Mouse (Mus musculus) lung, postnatal 4 days (tissue): ENCODE data around the gene Mark4.
A peak's percentile ranks its signal among the peaks of the same experiment; 100 is the strongest.

Experiments used
- DNase-seq, 2 experiments: peaks; one replicate each; pipeline ENCODE4 v3.0.0; 2021

Mark4 gene

DNA sequence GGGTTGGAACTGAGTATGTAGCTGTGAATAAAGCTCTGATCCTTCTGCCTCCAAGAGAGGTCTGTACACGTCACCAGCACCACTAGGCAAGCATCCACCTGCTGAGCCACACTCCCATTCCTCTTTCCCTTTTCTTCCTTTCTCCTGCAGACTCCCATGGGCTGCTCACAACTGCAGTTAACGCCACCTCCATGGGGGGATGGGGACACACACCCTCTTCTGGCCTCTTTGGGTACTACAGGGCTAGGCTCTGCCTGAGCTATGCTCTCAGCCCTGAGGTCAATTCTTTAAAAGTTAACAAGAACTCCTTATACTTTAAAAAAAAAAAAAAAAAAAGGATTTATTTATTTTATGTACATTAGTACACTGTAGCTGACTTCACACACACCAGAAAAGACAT lies 26.1 kb downstream of the Mark4 start:
- no peak for DNase-seq

DNA sequence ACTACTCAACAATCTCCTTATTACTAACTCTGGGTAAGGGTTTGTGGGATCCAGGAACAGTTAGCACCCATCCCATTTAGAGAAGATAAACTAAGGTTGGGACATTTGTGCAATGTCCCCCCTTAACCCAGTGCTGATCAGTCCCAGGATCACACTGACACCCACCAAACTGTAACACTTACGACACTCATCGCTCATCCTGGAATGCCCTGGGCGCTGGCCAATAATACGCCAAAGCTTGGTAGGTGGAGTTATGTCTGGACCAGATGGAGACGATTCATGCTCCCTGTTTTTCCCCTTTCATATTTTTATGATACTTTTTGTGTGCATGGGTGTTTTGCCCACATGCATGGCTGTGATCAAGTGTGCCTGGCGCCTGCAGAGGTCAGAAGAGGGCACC lies 28.2 kb downstream of the Mark4 start:
- peak in 1 of 2 experiments; percentile 49 for DNase-seq

DNA sequence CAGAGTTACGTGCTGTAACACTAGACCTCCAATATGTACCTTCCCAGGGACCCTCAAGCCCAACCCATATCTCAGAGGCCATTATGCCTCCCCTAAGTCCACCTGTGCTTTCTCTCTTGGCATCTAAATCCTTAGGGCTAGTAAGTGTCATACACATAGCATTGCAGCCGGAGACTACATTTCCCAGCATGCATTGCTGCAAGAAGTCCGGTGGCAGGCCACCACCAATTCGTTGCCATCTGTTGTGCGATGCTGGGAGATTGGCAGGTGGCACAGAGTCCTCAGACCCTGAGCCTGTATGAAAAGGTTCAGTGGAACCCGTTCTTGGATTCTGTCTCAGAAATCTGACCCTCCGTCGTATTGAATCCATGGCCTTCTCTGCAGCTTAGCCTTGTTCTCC lies 28.9 kb downstream of the Mark4 start:
- no peak for DNase-seq

DNA sequence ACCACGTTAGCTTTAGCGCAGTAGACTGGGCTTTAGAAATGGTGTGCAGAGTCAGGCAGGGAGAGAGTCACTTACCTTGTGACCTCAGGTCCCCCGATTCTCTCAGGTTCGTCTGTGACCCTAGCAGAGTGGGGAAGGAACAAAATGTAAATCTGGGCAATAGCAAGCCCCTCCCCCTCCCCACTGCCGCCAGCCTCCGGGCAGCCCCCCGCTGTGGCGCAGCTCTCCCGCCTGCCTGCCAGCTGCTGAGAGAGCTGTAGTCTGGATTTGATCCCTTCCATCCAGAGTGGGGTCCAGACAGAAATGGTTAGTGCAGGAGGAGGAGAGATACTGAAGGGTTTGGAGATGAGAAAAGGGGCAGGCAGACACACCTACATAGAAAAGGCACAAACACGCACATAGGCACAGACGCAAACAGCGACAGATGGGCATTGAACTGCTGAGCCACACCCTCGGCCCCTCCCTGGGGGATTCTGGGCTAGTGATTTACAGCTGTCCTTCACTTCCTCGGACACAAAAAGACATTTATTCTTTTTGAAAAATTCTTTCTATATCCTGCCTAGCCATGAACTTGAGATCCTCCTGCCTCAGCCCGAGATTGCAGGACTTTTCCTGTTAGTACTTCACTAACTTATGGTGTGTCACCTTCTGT lies 30.5 kb downstream of the Mark4 start:
- no peak for DNase-seq

DNA sequence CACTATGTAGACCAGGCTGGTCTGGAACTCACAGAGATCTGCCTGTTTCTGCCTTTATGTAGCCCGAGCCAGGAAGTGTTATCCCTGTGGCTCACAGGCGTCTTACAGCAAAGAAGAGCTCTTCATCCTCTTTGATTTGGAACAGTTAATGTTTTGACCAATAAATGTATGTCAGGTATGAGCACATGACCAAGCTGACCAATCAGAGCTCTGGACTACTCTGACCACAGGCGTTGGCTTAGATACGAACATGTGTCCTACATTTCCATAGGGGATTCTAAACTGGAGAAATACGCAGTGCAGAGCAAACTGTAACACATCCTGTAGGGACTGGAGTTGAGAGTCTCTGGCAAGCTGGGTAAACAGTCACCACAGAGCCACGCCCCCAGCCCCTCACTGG lies 31.7 kb downstream of the Mark4 start:
- no peak for DNase-seq

DNA sequence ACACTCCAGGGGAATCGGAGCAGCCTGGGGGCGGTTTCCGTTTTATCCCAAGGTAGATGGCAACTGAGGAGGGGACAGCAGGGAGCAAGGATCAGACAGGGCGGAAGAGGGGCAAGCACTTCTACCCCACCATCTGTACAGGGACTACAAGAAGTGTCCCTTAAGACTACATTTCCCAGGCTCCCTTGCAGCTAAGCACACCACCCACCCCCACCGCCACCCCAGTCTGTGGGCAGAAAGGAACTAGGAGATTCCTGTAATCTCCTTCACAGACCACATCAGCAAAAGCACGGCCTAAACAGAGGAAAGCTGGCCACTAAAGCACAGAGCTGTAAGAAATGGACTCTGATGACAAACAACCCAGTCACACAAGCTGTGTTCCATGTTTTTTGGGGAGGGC lies 32.3 kb downstream of the Mark4 start:
- no peak for DNase-seq

DNA sequence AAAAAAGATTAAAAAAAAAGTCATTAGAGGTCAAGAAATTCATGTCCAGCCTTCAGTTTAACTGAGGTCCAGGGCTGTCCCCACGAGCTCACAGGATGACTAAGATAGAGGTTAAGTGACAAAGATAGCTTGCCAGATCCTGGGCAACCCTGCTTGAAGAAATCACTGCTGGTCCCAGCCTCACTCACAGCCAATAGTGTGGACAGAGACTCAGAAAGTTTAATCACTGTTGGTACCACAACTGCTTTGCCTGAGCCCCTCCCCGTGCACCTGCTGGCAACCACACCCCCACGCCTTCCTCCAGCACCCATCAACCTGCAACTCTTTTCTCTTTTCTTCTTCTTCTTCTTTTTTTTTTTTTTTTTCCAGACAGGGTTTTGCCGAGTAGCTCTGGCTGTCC lies 34.6 kb downstream of the Mark4 start:
- no peak for DNase-seq

DNA sequence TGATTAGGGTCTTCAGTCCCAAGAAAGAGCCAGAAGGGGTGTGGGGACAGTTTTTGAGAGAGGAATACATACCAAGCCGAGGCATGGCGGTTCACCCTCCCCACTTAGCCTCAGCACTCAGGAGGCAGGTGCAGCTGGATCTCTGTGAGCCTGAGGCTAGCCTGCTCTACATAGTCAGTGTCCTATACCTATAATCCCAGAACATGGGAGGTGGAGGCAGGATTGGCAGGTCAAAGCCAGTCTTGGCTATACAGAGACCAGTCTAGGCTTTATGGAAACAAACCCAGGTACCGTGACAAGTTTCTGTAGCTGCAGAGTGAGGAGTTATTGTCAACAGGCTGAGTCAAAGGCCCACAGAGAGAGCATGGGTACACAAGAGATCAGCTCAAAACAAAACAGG lies 35.5 kb downstream of the Mark4 start:
- no peak for DNase-seq

DNA sequence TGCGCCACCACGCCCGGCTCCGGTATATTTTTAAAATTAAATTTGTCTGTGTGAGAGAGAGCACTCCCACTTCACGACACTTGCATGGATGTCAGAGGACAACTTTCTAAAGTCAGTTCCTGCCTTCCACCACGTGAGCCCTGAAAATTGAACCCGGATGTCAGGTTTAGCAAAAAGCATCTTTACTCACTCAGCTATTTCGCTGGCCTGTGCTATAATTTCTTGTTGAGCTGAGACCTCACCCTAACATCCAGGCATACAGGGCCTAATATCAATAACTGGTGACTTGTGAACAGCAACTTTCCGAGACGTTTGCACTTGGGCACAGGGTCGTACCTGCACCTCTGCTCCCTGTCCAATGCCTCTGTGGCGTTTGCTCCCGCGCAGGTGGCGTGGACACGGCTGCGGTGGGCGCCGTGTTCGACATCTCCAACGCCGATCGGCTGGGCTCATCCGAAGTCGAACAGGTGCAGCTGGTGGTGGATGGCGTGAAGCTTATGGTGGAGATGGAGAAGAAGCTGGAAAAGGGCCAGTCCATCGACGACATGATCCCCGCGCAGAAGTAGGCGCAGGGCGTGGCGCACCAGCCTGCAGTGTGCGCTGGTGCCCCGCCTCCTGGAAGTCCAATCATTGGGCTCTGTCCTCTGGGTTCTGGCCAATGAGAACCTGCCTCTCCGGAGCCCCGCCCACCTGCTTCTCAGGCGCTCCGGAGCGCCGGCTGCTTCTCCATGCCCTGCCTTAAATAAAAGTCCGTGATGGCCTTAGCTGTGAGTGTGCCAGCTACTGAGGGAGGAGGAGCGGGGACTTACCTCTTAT lies 37.6 kb downstream of the Mark4 start:
- DNase-seq, result peak; percentile 92

DNA sequence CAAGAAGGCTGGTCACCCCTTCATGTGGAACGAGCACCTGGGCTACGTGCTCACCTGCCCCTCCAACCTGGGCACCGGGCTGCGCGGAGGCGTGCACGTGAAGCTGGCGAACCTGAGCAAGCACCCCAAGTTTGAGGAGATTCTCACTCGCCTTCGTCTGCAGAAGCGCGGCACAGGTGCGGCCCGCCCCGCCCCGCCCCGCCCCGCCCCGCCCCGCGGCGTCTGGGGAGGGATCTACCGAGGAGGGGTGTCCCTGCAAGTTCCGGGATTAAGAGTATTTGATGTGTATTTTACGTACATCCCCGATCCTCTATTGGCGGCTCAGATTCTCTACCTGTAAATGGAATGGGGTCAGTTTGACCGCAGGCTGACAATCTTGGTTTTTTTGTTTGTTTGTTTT lies 38.5 kb downstream of the Mark4 start:
- DNase-seq, result no peak

DNA sequence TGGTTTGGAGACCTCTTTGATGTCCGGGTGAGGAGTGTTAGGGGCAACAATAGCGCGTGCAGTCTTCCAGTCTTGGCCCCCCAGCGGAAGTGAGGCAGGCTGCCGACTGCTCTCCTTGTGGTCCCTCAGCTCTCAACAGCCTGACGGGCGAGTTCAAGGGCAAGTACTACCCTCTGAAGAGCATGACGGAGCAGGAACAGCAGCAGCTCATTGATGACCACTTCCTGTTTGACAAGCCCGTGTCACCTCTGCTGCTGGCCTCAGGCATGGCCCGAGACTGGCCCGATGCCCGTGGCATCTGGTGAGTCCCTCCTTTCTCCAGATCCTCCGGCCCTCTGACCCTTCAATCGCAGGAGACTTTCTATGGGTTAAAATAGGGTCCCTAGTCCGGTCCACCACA lies 42.0 kb downstream of the Mark4 start:
- no peak for DNase-seq

DNA sequence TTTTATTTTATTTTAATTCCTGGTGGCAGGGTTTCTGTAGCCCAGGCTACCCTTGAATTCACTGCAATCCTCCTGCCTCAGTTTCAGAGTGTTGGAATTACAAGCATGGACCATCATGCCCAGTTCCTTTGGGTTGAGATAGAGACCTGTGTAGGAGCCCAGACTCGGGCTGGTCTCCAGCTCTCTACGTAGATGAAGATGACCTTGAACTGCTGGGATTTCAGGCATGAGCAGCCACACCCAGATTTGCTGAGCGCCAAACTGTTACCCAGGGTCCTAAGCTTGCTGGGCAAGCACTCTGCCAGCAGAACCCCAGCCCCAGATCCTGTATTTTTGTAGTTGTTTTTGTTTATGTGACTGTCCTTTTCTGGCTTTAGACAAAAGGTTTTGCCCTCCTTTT lies 45.1 kb downstream of the Mark4 start:
- no peak for DNase-seq

DNA sequence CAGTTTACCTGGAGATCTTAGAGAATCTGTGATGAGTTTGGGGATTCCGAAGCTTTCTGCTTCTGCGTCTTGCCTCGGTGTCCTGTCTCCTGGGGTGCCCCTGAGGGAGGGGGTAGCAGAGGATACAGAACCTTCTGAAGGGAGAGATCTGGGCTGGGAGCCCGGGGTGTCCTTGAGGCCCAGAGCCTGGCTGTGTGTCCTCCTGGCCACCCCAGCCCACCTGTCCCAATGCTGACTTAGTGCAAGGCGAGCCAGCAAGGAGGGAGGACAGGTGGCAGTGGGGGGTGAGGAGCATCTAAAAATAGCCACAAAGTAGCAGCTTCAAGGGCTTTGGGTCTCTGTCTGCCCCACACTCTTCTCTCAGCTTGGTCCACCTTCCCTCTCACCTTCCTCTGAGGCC lies 46.8 kb downstream of the Mark4 start:
- no peak for DNase-seq

DNA sequence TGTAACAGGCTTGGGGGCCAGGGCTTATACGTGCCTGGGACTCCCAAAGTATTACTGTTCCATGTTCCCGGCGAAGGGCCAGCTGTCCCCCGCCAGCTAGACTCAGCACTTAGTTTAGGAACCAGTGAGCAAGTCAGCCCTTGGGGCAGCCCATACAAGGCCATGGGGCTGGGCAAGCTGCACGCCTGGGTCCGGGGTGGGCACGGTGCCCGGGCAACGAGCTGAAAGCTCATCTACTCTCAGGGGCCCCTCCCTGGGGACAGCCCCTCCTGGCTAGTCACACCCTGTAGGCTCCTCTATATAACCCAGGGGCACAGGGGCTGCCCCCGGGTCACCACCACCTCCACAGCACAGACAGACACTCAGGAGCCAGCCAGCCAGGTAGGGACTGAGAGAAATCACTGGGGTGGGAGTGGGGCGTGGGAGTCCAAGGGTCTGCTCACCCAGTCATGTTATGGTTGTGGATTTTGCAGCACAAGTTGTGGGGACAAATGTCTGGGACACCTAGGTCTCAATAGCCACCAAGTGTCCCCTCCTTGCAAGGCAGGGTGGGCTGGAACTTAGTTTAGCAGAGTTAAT lies 47.8 kb downstream of the Mark4 start:
- DNase-seq, result no peak

DNA sequence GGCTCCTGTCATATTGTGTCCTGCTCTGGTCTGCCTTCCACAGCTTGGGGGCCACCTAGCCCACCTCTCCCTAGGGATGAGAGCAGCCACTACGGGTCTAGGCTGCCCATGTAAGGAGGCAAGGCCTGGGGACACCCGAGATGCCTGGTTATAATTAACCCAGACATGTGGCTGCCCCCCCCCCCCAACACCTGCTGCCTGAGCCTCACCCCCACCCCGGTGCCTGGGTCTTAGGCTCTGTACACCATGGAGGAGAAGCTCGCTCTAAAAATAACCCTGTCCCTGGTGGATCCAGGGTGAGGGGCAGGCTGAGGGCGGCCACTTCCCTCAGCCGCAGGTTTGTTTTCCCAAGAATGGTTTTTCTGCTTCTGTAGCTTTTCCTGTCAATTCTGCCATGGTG lies 48.9 kb downstream of the Mark4 start:
- no peak for DNase-seq

DNA sequence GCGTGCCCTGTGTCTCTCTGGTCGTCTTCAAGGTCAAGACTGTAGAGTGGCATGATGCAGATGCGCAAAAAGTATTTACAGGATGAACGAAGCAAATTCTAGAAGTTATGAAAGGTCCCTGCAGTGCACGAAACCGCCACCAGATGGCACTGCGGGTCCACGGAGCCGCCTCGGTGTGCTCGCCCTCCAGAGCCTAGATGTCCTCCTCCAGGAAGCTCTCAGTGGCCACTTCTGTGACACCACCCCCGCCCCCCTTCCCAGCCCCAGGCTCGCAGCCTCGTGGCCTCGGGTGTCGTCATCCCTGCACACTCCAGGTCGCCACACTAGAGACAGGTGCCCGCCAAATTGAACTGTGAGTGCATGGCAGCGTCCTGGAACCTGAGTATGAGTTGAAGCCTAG lies 53.2 kb downstream of the Mark4 start:
- peak; percentile 85 to 89 for DNase-seq

DNA sequence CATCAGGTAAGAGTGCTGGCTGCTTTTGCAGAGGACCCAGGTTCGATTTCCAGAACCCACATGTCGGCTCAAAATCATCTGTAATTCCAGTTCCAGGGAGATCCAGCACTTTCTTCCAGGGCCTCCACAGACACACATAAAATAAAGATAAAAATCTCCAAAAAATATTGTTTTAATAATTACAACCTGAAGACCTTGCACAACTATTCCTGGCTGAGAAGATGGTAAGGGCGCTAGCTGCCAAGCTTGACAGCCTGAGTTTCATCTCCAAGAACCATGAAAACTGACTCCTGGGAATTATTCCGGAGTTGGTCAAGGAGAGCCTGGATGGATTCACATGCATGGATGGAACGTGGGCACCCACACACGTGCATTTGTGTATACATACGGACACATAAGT lies 54.1 kb downstream of the Mark4 start, which contains the start of gene Ckm:
Ckm (plus strand) TSS at position 301 of the 400 bp plus-strand sequence.
- DNase-seq, result no peak

DNA sequence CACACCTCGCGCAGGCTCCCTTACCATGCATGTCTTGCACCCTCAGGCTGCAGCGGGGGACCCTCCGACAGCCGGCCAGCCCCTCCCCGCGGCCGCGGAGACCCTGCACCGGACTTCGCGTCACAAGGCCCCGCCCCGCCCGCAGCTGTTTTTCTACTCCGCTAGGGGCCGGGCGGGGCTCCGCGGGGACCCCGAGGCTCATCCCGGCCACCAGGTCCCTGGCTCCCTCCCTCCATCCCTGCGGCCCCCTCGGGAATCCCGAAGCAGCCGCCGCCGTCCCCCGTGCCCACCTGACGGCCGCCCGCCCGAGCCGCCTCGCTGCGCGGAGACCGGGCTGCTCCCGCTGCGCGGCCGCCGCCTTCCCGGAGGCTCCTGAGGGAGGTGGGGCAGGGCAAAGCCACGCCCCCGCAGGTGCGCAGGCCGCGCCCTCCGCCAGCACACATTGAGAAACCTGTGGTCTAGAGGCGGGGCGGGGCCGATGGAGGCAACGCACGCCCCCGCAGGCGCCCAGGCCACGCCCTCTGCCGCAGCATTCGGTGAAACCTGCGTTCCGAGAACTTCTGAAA lies 54.8 kb downstream of the Mark4 start, which contains the start of gene Klc3:
Klc3 (minus strand) TSS at position 374 of the 566 bp plus-strand sequence.
- DNase-seq, result peak; percentile 83 to 90

DNA sequence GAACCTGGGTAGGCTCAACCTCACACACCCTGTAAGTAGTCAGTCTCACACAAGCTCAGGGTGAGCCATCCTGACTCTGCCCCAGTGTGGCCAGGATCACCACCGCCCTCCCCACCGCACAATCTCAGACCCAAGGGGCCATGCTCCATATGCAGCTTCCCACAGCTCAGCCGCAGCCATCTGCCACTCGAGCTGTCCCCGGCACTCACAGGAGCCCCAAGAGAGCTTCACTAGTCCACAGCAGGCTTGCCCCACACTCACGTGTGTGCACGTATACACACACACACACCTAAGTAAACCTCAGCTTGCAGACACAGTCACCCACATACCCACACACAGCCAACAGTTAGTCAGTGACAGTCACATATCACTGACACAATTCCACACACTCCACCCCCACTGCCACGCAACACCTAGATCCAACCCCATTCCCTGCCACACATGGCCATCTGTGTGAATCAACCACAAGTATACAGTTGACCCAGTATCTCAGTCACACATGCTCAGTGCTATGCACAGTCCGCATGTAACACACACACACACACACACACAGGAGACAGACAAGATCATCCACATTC lies 56.0 kb downstream of the Mark4 start:
- no peak for DNase-seq

DNA sequence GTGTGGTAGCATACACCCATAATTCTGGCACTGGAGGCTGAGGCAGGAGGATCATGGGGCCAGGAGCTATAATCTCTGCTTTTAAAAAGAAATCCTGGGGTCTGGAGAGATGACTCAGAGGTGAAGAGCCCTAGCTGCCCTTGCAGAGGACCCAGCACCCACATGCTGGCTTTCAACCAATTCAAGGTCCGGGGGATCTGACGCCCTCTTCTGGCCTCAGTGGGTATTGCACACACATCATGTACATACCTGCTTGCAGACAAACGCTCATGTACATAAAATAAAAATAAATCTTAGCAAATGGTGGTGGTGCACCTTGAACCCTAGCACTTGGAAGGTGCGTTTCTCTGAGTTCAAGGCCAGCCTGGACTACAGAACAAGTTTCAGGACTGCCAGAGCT lies 57.7 kb downstream of the Mark4 start:
- DNase-seq, result no peak

DNA sequence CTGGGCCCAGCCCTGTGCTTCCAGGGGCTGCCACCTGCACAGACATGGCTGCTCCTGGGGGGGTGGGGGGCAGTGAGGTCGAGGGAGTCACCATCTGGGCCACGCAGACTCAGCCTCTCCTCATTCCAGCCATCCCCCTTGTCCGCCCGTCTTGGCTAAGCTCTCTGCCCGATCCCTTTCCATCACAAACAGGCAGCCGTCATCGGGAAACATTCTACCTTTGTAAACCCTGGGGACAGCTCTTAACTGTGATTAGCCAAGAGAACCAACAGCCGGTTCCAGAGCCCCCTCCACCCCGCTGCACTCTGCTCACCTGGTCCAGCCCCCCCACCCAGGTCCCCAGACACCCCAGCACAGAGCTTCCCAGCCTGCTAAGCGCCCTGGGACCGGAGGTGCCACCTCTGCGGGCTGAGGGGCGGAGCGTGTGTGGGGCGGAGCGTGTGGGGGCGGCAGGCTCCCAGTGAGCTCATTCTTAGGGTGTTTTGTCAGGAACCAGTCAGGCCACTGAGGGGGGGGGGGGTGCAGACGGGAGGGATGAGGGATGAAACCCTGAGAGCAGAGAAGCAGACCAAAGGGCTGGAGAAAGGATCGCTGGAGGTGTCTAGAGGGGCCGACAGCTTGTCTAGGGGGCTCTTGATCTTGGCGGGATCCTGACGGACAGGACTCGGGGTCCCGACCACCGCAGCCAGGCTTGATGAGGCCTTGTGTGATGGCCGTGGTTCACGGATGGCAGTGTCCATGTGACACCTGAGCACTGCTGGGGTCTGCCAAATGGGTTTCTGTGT lies 58.9 kb downstream of the Mark4 start:
- DNase-seq, result peak; percentile 78 to 83

DNA sequence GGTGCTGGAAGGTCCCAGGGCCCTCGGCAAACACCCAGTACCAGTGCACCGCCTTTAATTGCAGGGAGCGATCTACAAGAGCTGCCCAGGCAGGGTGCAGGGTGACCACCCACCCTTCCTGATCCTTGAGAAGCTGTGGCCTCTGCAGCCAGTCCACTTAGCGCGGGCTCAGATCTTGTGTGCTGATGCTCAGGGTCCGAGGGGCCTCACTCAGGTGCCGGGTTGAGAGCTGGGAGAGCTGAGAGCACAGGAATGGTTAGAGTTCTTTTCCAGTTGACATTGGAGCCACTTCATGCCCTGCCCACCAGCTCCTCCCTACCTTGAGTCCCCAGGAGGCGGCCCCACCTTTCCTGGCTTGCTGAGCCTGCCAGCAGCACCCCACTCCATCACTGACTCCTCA lies 64.1 kb downstream of the Mark4 start:
- DNase-seq, result no peak
